13 mouse cellular contexts compared by ENCODE assay signal in the genomic region with DNA sequence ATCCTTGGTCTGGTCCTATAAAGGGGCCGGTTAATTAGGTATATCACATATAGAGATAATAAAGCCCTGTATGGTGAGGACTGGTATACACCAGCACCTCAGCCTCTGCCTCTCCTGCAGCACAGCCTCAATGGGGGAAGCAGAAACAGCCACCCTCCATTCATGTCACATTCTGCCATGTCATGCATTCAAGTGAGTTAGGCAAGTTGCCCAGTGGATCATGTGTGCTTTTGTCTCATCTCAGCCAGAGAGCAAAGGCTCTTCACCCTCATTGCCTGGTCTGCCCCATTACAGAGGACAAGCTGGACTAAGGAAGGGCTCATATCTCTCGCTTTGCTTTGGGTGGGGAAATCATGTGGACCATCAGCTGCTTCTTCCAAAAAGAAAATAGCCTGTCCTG.
DNase-seq lines count a peak whose midpoint lies in the region; ATAC-seq and TF ChIP-seq lines count a peak whose summit lies in the region.
"Had no signal": no experiment of that assay in that cellular context is flagged by ENCODE, and none has a peak within 500 bp of the region (broad histone marks: within the 10 kb centered on the region; RNA-seq: fewer than 3 reads in every experiment).

No protein-coding gene starts in this region.

- no peak overlapping the region for H3K4me2 ChIP-seq in heart, embryonic 14.5 days (ENCODE audit: low read length)
- H3K4me2 ChIP-seq in forebrain, postnatal 0 days (ENCODE audit: low read depth) = no peak overlapping the region
- H3K4me2 ChIP-seq: embryonic facial prominence, embryonic 12.5 days; lung, embryonic 15.5 days had no signal

- no peak for TF ChIP-seq CTCF in lung, adult 2 months (IDR thresholded peaks at IDR 0.05; ENCODE audit: insufficient read depth, low read length)
- TF ChIP-seq CTCF in forebrain, postnatal 0 days (IDR thresholded peaks at IDR 0.05; ENCODE audit: low read depth) = no peak

- peaks cover 26 to 28% of the 10 kb centered on the region in 2 experiments for H3K4me1 ChIP-seq in heart, embryonic 14.5 days (ENCODE audit: control insufficient read depth in 2 of 2, insufficient read depth in 2 of 2, low read length in 2 of 2)
- H3K4me1 ChIP-seq in heart, embryonic 10.5 days = peaks cover 39% of the 10 kb centered on the region
- no peaks in the 10 kb centered on the region for H3K4me1 ChIP-seq in lung, adult 2 months (ENCODE audit: control insufficient read depth, insufficient read depth, low read length)
- H3K4me1 ChIP-seq in forebrain, postnatal 0 days (ENCODE audit: insufficient read depth) = no peaks in the 10 kb centered on the region

- H3K9me3 ChIP-seq in heart, embryonic 14.5 days (ENCODE audit: control insufficient read depth, low read length) = no peaks in the 10 kb centered on the region
- no peaks in the 10 kb centered on the region for H3K9me3 ChIP-seq in heart, embryonic 10.5 days
- no peaks in the 10 kb centered on the region for H3K9me3 ChIP-seq in forebrain, postnatal 0 days (ENCODE audit: low read length)
- H3K9me3 ChIP-seq: embryonic facial prominence, embryonic 12.5 days; hindbrain, embryonic 10.5 days; lung, embryonic 15.5 days had no signal

- H3K36me3 ChIP-seq in heart, embryonic 14.5 days (ENCODE audit: control insufficient read depth, insufficient read depth, low read length) = no peaks in the 10 kb centered on the region
- H3K36me3 ChIP-seq in heart, embryonic 10.5 days = no peaks in the 10 kb centered on the region
- no peaks in the 10 kb centered on the region for H3K36me3 ChIP-seq in forebrain, postnatal 0 days (ENCODE audit: insufficient read depth)
- H3K36me3 ChIP-seq: embryonic facial prominence, embryonic 12.5 days; hindbrain, embryonic 10.5 days; lung, embryonic 15.5 days had no signal

- H3K4me3 ChIP-seq in heart, embryonic 14.5 days (ENCODE audit: control insufficient read depth in 1 of 2, insufficient read depth in 1 of 2, low read depth in 1 of 2, low read length in 2 of 2) = no peak overlapping the region
- no peak overlapping the region for H3K4me3 ChIP-seq in heart, embryonic 10.5 days
- H3K4me3 ChIP-seq in lung, adult 2 months (replicated peaks; ENCODE audit: extremely low read depth, low read depth, low read length) = no peak overlapping the region
- H3K4me3 ChIP-seq in forebrain, postnatal 0 days (ENCODE audit: low read depth, low read length) = no peak overlapping the region
- H3K4me3 ChIP-seq: embryonic facial prominence, embryonic 12.5 days; hindbrain, embryonic 10.5 days; lung, embryonic 15.5 days; myocyte had no signal

- no peaks in the 10 kb centered on the region for H3K27me3 ChIP-seq in heart, embryonic 14.5 days (ENCODE audit: control insufficient read depth, insufficient read depth, low read length)
- H3K27me3 ChIP-seq in heart, embryonic 10.5 days (ENCODE audit: insufficient read depth, poor library complexity, severe bottlenecking) = no peaks in the 10 kb centered on the region
- H3K27me3 ChIP-seq in forebrain, postnatal 0 days (ENCODE audit: insufficient read depth, low read length) = no peaks in the 10 kb centered on the region
- H3K27me3 ChIP-seq: embryonic facial prominence, embryonic 12.5 days; lung, embryonic 15.5 days had no signal

- H3K27ac ChIP-seq in heart, embryonic 14.5 days (replicated peaks in 1 of 2; ENCODE audit: control insufficient read depth in 1 of 2, insufficient read depth in 1 of 2, low read depth in 2 of 2, low read length in 2 of 2) = no peak overlapping the region
- no peak overlapping the region for H3K27ac ChIP-seq in heart, embryonic 10.5 days
- H3K27ac ChIP-seq in forebrain, postnatal 0 days (ENCODE audit: low read depth, low read length) = no peak overlapping the region
- H3K27ac ChIP-seq: embryonic facial prominence, embryonic 12.5 days; lung, embryonic 15.5 days had no signal

- ATAC-seq in heart, embryonic 14.5 days (ENCODE audit: insufficient number of reproducible peaks, insufficient read depth, low FRiP score, low read depth) = 0 out of 2 replicates have a peak, but pooled peaks have one; percentile 23
- no peak for ATAC-seq in forebrain, postnatal 0 days
- ATAC-seq in megakaryocyte progenitor cell, adult 5-6 weeks (replicated peaks; ENCODE audit: poor library complexity) = peak; percentile 65

- no peak for TF ChIP-seq POLR2A in lung, adult 2 months (IDR thresholded peaks at IDR 0.05; ENCODE audit: borderline replicate concordance, extremely low read depth, low read depth, low read length)

- no peak for DNase-seq in heart, embryonic 10.5 days (ENCODE audit: low spot score)
- peak; percentile 46 for DNase-seq in lung, postnatal 10 days
- no peak for DNase-seq in lung, adult 2 months
- peak; percentile 29 for DNase-seq in forebrain, postnatal 0 days
- no peak for DNase-seq in spleen, postnatal 10 days (ENCODE audit: low spot score in 2 of 2)
- DNase-seq: adrenal gland, postnatal 25 days; cerebellum, adult 8-10 months had no signal

- no peak overlapping the region for H3K9ac ChIP-seq in heart, embryonic 14.5 days (ENCODE audit: low read length)
- H3K9ac ChIP-seq in forebrain, postnatal 0 days = no peak overlapping the region
- H3K9ac ChIP-seq: embryonic facial prominence, embryonic 12.5 days; lung, embryonic 15.5 days had no signal

- WGBS in heart, embryonic 14.5 days = 62% methylated on average over 2 of the region's 2 CpGs
- 88% methylated on average over 2 of the region's 2 CpGs for WGBS in heart, embryonic 10.5 days
- 84% methylated on average over 2 of the region's 2 CpGs for WGBS in lung, adult 2 months
- WGBS in forebrain, postnatal 0 days = 65% methylated on average over 2 of the region's 2 CpGs

Comparison
In these comparisons a context has a peak if more than half of its experiments do, and no peak if none do; other contexts are left out.
1. DNase-seq: peak in lung, postnatal 10 days (single experiment) and forebrain, postnatal 0 days (single experiment); none in heart, embryonic 10.5 days (single experiment), lung, adult 2 months (single experiment) and spleen, postnatal 10 days (0 of 2).